Mouse (Mus musculus) NIH3T3 (cell line): ENCODE data around the gene Etv6.

Source experiments
- DNase-seq: peaks from one replicate; pipeline ENCODE4 v3.0.0-alpha.2; 2012; ENCODE audit warnings: low read depth

Gene Etv6

GRCm38 (mm10) chr6:134045092-134045868 lies 9.8 kb downstream of the Etv6 start:
- DNase-seq: no peak

GRCm38 (mm10) chr6:134046136-134046535 lies 10.6 kb downstream of the Etv6 start:
- no peak for DNase-seq

DNA sequence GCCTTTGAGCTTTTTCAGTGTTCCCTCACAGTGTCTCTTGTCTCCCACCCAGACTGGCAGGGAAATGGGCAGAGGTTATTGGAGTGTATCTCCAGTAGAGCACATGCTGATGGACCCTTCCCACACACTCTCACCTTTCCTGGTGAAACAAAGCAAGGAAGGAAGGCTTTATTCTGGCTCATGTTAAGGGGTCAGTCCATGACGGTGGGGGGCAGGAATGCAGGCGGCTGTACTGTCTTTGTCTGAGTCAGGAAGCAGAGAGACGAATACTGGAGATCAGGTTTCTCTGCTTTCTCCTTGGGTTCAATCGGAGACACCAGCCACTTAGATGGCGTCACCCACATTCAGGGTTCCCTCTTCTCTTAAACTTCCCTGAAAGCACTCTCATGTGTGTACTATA lies 11.7 kb downstream of the Etv6 start:
- DNase-seq: no peak

- DNase-seq: no peak
Observed at GRCm38 (mm10) chr6:134047974-134048373, 12.5 kb downstream of the Etv6 start.

- no peak for DNase-seq
Observed at GRCm38 (mm10) chr6:134048965-134049364, 13.5 kb downstream of the Etv6 start.

GRCm38 (mm10) chr6:134050466-134050865 lies 15.0 kb downstream of the Etv6 start:
- DNase-seq: no peak

DNA sequence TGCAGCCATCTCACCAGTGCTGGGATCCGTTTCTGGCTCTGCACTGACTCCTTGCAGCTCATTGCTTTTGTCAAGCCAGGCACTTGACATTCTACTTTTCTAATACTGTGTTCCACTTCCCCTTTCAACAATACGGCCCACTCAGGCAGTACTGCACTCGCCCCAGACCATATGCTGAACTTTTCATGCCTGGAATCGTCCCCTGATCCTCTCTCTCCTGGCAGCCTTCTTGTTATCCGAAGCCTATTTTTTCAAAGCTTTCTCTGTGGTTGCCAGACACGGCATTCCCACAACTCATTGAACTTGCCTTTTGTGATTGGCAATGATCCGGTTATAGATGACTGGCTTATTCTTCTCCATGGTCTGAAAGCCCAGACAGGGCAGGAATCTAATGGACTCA lies 16.4 kb downstream of the Etv6 start:
- no peak for DNase-seq

GRCm38 (mm10) chr6:134053146-134053545 lies 17.6 kb downstream of the Etv6 start:
- DNase-seq: no peak

DNA sequence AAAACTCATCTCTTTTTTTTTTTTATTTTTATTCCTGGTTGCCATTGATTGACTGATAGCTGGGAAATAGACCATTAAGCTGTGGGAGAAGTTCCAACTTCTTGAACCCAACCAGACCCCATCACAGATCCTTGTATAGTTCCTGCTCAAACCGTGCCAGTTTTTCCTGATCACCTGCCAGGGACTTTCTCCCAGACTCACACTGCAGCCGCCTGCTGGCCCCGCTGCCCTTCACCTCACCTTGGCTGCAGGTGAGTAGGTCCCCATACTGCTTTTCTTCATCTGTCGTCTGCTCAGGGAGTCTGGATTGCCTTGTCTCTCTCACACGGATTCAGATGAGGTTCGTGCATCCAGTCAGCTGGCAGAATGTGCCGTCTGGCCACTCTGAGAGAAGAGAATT lies 18.1 kb downstream of the Etv6 start:
- DNase-seq: no peak

DNA sequence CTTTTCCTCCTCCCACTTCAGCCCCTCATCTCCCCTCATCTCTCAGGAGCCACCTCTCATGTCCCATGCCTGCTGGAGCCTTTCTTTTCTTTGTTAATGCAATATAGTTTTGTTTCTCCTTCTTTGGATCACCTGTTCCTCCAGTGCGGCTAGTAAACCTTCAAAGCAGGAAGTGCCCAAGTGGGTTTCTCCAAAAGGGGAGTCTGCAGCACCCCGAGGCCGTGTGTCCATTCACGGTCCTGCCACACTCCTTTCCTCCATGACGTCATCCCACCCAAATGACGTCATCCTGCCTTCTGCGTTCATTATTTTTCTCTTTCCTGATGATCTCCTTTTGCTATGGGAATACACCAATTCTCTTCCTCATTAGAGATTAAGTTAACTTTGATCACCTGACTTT lies 20.1 kb downstream of the Etv6 start:
- DNase-seq: no peak

DNA sequence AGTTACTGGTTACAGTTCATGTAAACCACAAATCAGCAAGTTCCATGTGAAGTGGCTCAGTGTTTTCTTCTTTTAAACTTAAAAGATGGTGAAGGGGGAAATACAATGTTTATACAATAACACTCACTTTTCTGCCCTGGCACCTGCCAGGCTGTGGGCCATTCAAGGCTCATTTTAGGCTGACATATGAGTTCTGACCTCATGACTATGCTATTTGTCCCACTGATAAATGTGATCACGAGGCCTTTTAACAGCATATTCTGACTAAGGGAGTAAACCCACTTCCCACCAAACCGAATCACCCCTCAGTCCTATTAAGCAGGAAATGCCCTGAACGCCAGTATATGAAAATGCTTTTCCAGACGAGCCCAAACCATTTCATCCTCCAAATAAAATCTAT lies 23.0 kb downstream of the Etv6 start:
- no peak for DNase-seq

GRCm38 (mm10) chr6:134058886-134059551 lies 23.5 kb downstream of the Etv6 start:
- DNase-seq: no peak

DNA sequence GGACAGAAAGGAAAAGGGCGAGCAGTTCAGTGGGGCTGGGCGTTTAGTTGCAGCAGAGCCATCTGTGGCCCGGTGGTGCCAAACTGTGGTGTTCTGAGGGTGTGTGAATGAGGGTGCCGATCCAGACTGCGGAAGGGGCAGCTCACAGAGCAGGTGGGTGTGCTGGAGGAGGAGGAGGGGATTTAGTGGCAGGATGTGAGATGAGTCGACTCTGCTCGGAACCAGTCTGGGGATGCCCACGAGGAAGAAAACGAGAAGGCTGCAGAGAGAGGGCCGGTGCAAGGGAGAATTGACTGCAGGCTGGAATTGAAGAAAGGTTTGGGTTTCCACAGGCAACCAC lies 24.0 kb downstream of the Etv6 start:
- no peak for DNase-seq

- no peak for DNase-seq
Observed at GRCm38 (mm10) chr6:134060036-134060435, 24.5 kb downstream of the Etv6 start.

DNA sequence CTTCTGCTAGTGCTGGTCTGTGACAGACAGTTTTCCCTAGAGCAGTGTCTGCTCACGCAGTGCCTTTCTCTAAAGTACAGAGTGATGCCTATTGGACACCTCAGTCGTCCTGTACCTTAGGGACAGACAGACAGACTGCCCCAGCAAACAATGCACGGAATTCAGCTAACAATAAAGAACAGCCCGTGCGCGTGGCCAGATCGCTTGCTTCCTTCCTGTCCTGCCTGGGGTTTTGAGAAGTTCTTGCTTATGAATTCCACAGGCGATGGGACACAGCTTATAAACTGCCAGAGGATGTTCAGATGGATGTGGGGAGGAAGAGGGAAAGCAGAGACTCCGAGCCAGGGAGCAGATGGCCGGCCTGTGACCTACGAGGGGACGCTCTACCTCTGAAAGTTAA lies 25.3 kb downstream of the Etv6 start:
- no peak for DNase-seq

- no peak for DNase-seq
Observed at GRCm38 (mm10) chr6:134065018-134065725, 29.7 kb downstream of the Etv6 start.

GRCm38 (mm10) chr6:134066112-134066511 lies 30.6 kb downstream of the Etv6 start:
- no peak for DNase-seq

DNA sequence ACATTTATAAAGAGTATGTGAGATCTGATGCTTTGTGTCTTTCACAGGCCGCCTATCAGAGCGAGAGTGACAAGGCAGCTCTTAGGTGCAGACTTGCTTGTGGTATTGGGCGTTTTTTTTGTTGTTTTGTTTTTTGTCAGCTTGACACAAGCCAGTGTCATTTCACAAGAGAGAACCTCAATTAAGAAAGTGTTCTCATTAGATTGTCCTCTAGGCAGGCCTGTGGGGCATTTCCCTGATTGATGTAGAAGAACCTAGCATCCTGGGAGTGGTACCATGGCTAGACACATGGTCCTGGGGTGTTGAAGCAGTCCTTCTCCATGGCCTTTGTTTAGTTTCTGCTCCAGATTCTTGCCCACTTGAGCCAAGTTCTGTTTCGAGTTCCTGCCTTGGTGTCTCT lies 31.5 kb downstream of the Etv6 start:
- no peak for DNase-seq

DNA sequence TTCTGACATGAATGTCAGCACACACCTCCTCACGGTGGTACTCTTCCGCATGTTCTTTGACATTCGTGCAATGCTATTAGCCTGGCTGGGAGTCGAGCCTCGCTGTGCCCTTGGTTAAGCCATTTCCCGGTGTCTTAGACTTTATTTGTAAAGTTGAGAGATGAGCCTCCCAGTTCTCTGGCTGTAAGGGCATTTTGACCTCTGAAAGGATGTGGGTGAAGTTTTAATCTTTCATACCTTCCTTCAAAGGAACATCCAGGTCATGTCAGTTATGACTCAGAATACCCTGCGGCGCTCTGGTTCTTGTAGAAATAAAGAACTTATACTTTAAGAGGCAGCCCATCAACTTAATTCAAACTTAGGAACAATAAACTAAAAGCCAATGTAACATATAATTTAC lies 32.0 kb downstream of the Etv6 start:
- no peak for DNase-seq

DNA sequence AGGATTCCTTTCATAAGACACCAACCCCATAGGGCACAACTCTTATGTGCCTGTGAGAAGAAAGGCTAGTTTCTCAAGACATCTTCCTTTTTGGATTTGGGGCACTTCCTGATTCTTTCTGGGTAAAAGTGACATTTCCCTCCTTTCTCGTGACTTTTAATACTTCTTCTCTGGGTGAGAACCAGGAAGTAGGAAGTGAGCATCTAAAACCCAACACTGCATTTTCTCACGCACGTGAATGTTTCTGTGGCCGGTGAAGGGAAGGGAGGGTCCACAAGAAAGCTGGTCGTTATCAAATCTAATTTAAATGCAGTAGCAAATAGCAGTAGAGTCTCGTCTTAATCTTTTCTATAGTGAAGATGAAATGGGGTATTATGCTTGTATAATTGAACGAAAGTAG lies 36.9 kb downstream of the Etv6 start:
- DNase-seq: no peak

DNA sequence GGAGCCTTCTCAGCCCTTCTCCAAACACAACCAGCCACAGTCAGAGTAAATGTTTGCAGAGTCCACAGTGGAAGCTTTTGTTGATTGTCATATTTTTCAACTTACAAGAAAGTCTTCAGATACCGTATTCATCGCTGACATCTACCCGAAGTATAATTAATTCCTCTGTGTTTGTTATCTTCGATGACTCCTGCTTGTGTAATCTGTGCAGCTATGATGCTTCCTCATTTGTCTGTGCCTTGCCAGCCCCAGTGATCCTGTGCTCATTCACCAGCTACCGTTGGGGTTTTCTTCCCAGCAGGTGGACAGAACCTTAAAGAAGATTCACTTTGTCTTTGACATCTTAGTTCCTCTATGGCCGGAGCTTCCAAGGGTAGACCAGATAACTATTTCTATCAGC lies 37.4 kb downstream of the Etv6 start:
- no peak for DNase-seq

DNA sequence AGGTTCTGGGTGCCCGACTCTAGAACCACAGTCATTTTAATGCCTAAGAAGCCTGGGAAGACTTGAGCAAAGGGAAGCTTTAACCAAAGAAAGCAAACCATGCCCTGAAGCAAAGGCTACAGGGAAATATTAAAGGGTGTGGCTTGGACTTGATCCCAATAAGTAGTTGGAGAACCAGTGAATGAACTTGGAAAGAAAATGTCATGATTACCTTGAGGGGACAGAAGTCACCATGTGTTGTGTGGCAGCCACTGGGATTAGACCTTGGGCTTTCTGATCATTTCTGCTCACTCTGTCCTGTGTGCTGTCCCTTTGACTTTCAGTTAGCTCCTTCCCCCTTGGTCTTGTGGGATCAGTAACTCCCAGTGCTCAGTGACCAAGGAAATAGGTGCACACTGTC lies 38.9 kb downstream of the Etv6 start:
- DNase-seq: no peak

GRCm38 (mm10) chr6:134075031-134075430 lies 39.5 kb downstream of the Etv6 start:
- no peak for DNase-seq
